Mouse (Mus musculus): ENCODE data around the gene Rab7b. TPM values are rescaled to one million over a fixed set of nuclear protein-coding genes. Genes with fewer than 3 reads are reported as not detected.

Rab7b gene
- polyA plus RNA-seq, 2 experiments from 2014 or later, result not detected

Other genes with a start within 250 kb of the Rab7b start
- gene Srgap2, start 161.3 kb upstream of the Rab7b start, polyA plus RNA-seq (2017; shearing (Covaris generic)), result 10 to 100 TPM; 24.8 to 35.9 TPM
- gene Fam72a, start 160.8 kb upstream of the Rab7b start, polyA plus RNA-seq (2017; shearing (Covaris generic)), result under 1 TPM; 0.60 to 0.85 TPM
- under 1 TPM in 1 of 2 experiments, not detected in 1; 0.11 TPM for gene Avpr1b, start 89.5 kb upstream of the Rab7b start, polyA plus RNA-seq (2017; shearing (Covaris generic))
- 10 to 100 TPM; 21.7 to 30.2 TPM for gene Ctse, start 50.4 kb upstream of the Rab7b start, polyA plus RNA-seq (2017; shearing (Covaris generic))
- gene Slc26a9, start 55.3 kb downstream of the Rab7b start, polyA plus RNA-seq (2017; shearing (Covaris generic)), result not detected
- not detected for gene Pm20d1, start 108.7 kb downstream of the Rab7b start, polyA plus RNA-seq (2017; shearing (Covaris generic))
- gene Slc41a1, start 138.8 kb downstream of the Rab7b start, polyA plus RNA-seq (2017; shearing (Covaris generic)), result 10 to 100 TPM; 15.0 to 17.9 TPM
- gene Rab29, start 178.5 kb downstream of the Rab7b start, polyA plus RNA-seq (2017; shearing (Covaris generic)), result 10 to 100 TPM; 45.6 to 48.2 TPM
- 10 to 100 TPM; 41.6 to 44.3 TPM for gene Nucks1, start 221.8 kb downstream of the Rab7b start, polyA plus RNA-seq (2017; shearing (Covaris generic))